Mouse (Mus musculus) embryonic facial prominence, embryonic 13.5 days (tissue): ENCODE results near the gene H2-Oa. TPM values are rescaled to one million over a fixed set of nuclear protein-coding genes. Genes with fewer than 3 reads are reported as not detected.

Source experiments
- ATAC-seq: fragments of 200-750 bp; cut with Nextera tagmentation; 2 replicates; pipeline ENCODE4 v1.8.0; 2017; ENCODE audit warnings: low read depth; ENCODE audit not compliant: insufficient number of reproducible peaks, insufficient read depth, low FRiP score, low TSS enrichment
- H3K27ac ChIP-seq: fragments of 300-500 bp; sonication (generic); 2 replicates; pipeline ENCODE4 v1.5.1; 2015; ENCODE audit warnings: moderate library complexity, mild to moderate bottlenecking, inconsistent platforms
- H3K27me3 ChIP-seq: fragments of 300-500 bp; sonication (generic); 2 replicates; pipeline ENCODE4 v1.6.1; 2015; ENCODE audit warnings: mild to moderate bottlenecking, inconsistent platforms
- H3K36me3 ChIP-seq: fragments of 300-500 bp; sonication (generic); 2 replicates; pipeline ENCODE4 v1.6.1; 2015; ENCODE audit warnings: mild to moderate bottlenecking, inconsistent platforms
- H3K4me1 ChIP-seq: fragments of 300-500 bp; sonication (generic); 2 replicates; pipeline ENCODE4 v1.6.1; 2015; ENCODE audit warnings: inconsistent platforms
- H3K4me2 ChIP-seq: fragments of 300-500 bp; sonication (generic); 2 replicates; pipeline ENCODE4 v1.6.1; 2015; ENCODE audit warnings: moderate library complexity, mild to moderate bottlenecking, inconsistent platforms
- H3K4me3 ChIP-seq: fragments of 300-500 bp; sonication (generic); 2 replicates; pipeline ENCODE4 v1.5.1; 2015; ENCODE audit warnings: mild to moderate bottlenecking, inconsistent platforms
- H3K9ac ChIP-seq: fragments of 300-500 bp; sonication (generic); 2 replicates; pipeline ENCODE4 v1.6.1; 2015; ENCODE audit warnings: mild to moderate bottlenecking, inconsistent platforms
- H3K9me3 ChIP-seq: fragments of 300-500 bp; sonication (generic); 2 replicates; pipeline ENCODE4 v1.6.1; 2016; ENCODE audit warnings: inconsistent platforms
- WGBS: fragments of 180-500 bp; shearing (Covaris S2); methylation state at CpG from one replicate; pipeline ENCODE4 v1.1.7; 2015; ENCODE audit warnings: mixed read lengths; 5-methylcytosine and 5-hydroxymethylcytosine counted together
- polyA plus RNA-seq: library from polyadenylated mRNA; unstranded; fragments of >200 nt; fragmentation: Nextera tagmentation; extraction: Ambion mirVana; gene quantifications from 2 replicates; pipeline ENCODE4 v1.2.1, GENCODE M21; 2015

The H2-Oa gene
- polyA plus RNA-seq, 1 experiment from 2014 or later: 0.48 TPM

GRCm38 (mm10) chr17:34124649-34125048, 32.5 kb downstream of the H2-Oa start:
- no peak overlapping the region for H3K27ac ChIP-seq
- 0 out of 2 replicates have a peak, but pooled peaks cover 9% of the 10 kb centered on the region for H3K36me3 ChIP-seq
- H3K27me3 ChIP-seq: no peaks in the 10 kb centered on the region
- no peak overlapping the region for H3K9ac ChIP-seq
- H3K4me2 ChIP-seq: no peak overlapping the region; the same call in 1 of the 2 replicates
- no peak overlapping the region for H3K4me3 ChIP-seq
- no peak for ATAC-seq
- peaks cover 50% of the 10 kb centered on the region for H3K4me1 ChIP-seq
- H3K9me3 ChIP-seq: no peaks in the 10 kb centered on the region
- 83% methylated on average over 6 of the region's 6 CpGs for WGBS

GRCm38 (mm10) chr17:34126826-34127420, 34.8 kb downstream of the H2-Oa start:
- H3K4me1 ChIP-seq: peaks cover 50% of the 10 kb centered on the region
- WGBS: 63% methylated on average over 9 of the region's 9 CpGs
- H3K36me3 ChIP-seq: 0 out of 2 replicates have a peak, but pooled peaks cover 9% of the 10 kb centered on the region
- no peak overlapping the region for H3K4me3 ChIP-seq
- H3K9ac ChIP-seq: no peak overlapping the region
- H3K27ac ChIP-seq: no peak overlapping the region
- ATAC-seq: no peak
- H3K9me3 ChIP-seq: no peaks in the 10 kb centered on the region
- H3K27me3 ChIP-seq: no peaks in the 10 kb centered on the region
- no peak overlapping the region for H3K4me2 ChIP-seq

GRCm38 (mm10) chr17:34127475-34127874, 35.3 kb downstream of the H2-Oa start:
- Histone ChIP-seq H3K4me2 (no peak overlapping the region), H3K9me3 (no peaks in the 10 kb centered on the region), H3K36me3 (0 out of 2 replicates have a peak, but pooled peaks cover 9% of the 10 kb centered on the region), H3K27me3 (no peaks in the 10 kb centered on the region), H3K4me1 (peaks cover 50% of the 10 kb centered on the region), H3K9ac (no peak overlapping the region), H3K4me3 (no peak overlapping the region), H3K27ac (no peak overlapping the region)
- no peak for ATAC-seq
- WGBS: 25% methylated on average over 6 of the region's 6 CpGs

GRCm38 (mm10) chr17:34128264-34128937, 36.3 kb downstream of the H2-Oa start:
- no peak for ATAC-seq
- WGBS: 19% methylated on average over 13 of the region's 13 CpGs
- Histone ChIP-seq H3K4me3 (peak overlapping the region; percentile 20), H3K27me3 (no peaks in the 10 kb centered on the region), H3K4me1 (peaks cover 50% of the 10 kb centered on the region), H3K27ac (no peak overlapping the region), H3K9ac (peak overlapping the region; percentile 62), H3K4me2 (peak overlapping the region; percentile 46), H3K36me3 (0 out of 2 replicates have a peak, but pooled peaks cover 9% of the 10 kb centered on the region), H3K9me3 (no peaks in the 10 kb centered on the region)

- peak overlapping the region; percentile 20 for H3K4me3 ChIP-seq
- WGBS: 19% methylated on average over 18 of the region's 18 CpGs
- peaks cover 43% of the 10 kb centered on the region for H3K4me1 ChIP-seq
- H3K27me3 ChIP-seq: no peaks in the 10 kb centered on the region
- peak overlapping the region; percentile 46 for H3K4me2 ChIP-seq
- H3K36me3 ChIP-seq: 0 out of 2 replicates have a peak, but pooled peaks cover 9% of the 10 kb centered on the region
- no peak overlapping the region for H3K27ac ChIP-seq
- H3K9me3 ChIP-seq: no peaks in the 10 kb centered on the region
- ATAC-seq: no peak
- peak overlapping the region; percentile 62 for H3K9ac ChIP-seq
Measured at GRCm38 (mm10) chr17:34128944-34129791, 37.0 kb downstream of the H2-Oa start.

- WGBS: 79% methylated on average over 19 of the region's 19 CpGs
- 0 out of 2 replicates have a peak, but pooled peaks cover 9% of the 10 kb centered on the region for H3K36me3 ChIP-seq
- H3K27ac ChIP-seq: no peak overlapping the region; the same call in 1 of the 2 replicates
- no peak overlapping the region for H3K9ac ChIP-seq
- ATAC-seq: no peak
- no peak overlapping the region for H3K4me2 ChIP-seq
- peaks cover 38% of the 10 kb centered on the region for H3K4me1 ChIP-seq
- H3K9me3 ChIP-seq: no peaks in the 10 kb centered on the region
- no peak overlapping the region for H3K4me3 ChIP-seq
- no peaks in the 10 kb centered on the region for H3K27me3 ChIP-seq
Measured at GRCm38 (mm10) chr17:34130073-34130947, 38.2 kb downstream of the H2-Oa start.

GRCm38 (mm10) chr17:34131911-34132310, 39.8 kb downstream of the H2-Oa start:
- WGBS: 65% methylated on average over 7 of the region's 7 CpGs
- ATAC-seq: no peak
- H3K27ac ChIP-seq: no peak overlapping the region
- no peak overlapping the region for H3K9ac ChIP-seq
- H3K27me3 ChIP-seq: 0 out of 2 replicates have a peak, but pooled peaks cover 6% of the 10 kb centered on the region
- no peak overlapping the region for H3K4me3 ChIP-seq
- no peaks in the 10 kb centered on the region for H3K9me3 ChIP-seq
- no peaks in the 10 kb centered on the region for H3K36me3 ChIP-seq
- H3K4me1 ChIP-seq: peaks cover 31% of the 10 kb centered on the region
- H3K4me2 ChIP-seq: no peak overlapping the region

- Histone ChIP-seq H3K4me3 (no peak overlapping the region), H3K27me3 (peaks cover 20% of the 10 kb centered on the region), H3K27ac (no peak overlapping the region), H3K9ac (no peak overlapping the region), H3K36me3 (no peaks in the 10 kb centered on the region), H3K4me1 (peaks cover 18% of the 10 kb centered on the region), H3K4me2 (no peak overlapping the region), H3K9me3 (no peaks in the 10 kb centered on the region)
- 85% methylated on average over 11 of the region's 11 CpGs for WGBS
- no peak for ATAC-seq
Measured at GRCm38 (mm10) chr17:34133289-34133688, 41.1 kb downstream of the H2-Oa start.

GRCm38 (mm10) chr17:34134451-34134850, 42.3 kb downstream of the H2-Oa start:
- Histone ChIP-seq H3K4me1 (peaks cover 11% of the 10 kb centered on the region), H3K4me3 (no peak overlapping the region), H3K27ac (no peak overlapping the region), H3K27me3 (peaks cover 31% of the 10 kb centered on the region), H3K4me2 (no peak overlapping the region), H3K9ac (no peak overlapping the region), H3K9me3 (no peaks in the 10 kb centered on the region), H3K36me3 (no peaks in the 10 kb centered on the region)
- WGBS: 83% methylated on average over 3 of the region's 3 CpGs
- no peak for ATAC-seq

GRCm38 (mm10) chr17:34135297-34136224, 43.4 kb downstream of the H2-Oa start:
- Histone ChIP-seq H3K27me3 (peaks cover 42% of the 10 kb centered on the region), H3K9ac (peak overlapping the region; percentile 54), H3K9me3 (no peaks in the 10 kb centered on the region), H3K4me3 (peak overlapping the region; percentile 45), H3K4me2 (peak overlapping the region; percentile 75), H3K27ac (no peak overlapping the region), H3K4me1 (peaks cover 19% of the 10 kb centered on the region), H3K36me3 (no peaks in the 10 kb centered on the region)
- ATAC-seq: peak; percentile 96
- 6% methylated on average over 31 of the region's 31 CpGs for WGBS
